Mouse (Mus musculus): ENCODE measurements at regions not wholly inside any gene's neighbourhood (a gene's known extent, or its start where the extent isn't known, plus 50 kb on each side); places are given as distances from the start of the nearest gene placed in this dataset.

DNA sequence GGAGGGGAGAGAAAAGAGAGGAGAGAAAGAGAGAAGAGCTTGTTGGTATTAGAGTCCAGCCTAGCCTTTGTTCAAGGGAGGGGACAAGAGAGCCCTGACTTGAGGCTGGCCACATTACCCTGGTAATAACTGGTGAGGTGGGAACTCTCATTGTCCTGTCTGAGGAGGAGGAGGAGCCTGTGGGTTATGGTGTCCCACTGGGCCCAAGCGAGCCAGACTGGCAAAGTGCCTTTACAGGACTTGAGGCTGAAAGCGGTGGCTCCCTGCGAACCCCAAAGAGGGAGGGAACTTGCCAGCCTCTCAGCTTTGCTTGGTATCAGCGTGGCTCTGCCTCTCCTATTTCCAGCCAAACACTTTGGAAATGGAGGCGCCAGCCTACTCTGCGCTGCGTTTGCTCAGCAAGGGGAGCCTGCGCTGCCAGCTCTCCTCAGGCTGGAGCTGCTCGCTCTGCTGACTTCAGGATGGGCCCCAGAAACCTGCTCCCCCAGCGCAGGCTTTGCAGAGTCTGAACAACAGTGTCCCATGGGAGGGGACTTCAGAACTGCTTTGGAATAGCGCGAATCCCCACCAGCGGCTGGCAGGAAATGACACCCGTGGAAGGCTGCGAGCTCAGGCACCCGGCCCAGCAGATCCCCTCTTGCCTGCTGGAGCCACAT is 66.4 kb upstream of the Pmepa1 start:
- ATAC-seq: no peak
- Histone ChIP-seq H3K4me3 (ENCODE audit: low read depth, low read length) (no peak overlapping the region), H3K36me3 (ENCODE audit: control insufficient read depth, insufficient read depth) (no peaks in the 10 kb centered on the region), H3K4me2 (replicated peaks; ENCODE audit: low read depth) (no peak overlapping the region), H3K27me3 (replicated peaks; ENCODE audit: control insufficient read depth, insufficient read depth, low read length) (no peaks in the 10 kb centered on the region), H3K4me1 (replicated peaks; ENCODE audit: control insufficient read depth, insufficient read depth, low read length) (no peaks in the 10 kb centered on the region), H3K27ac (ENCODE audit: low read depth, low read length) (no peak overlapping the region), H3K9me3 (ENCODE audit: control insufficient read depth) (0 out of 2 replicates have a peak, but pooled peaks cover 4% of the 10 kb centered on the region), H3K9ac (ENCODE audit: low read depth, low read length) (no peak overlapping the region)
- TF ChIP-seq CTCF (IDR thresholded peaks at IDR 0.05; ENCODE audit: low read depth): no peak
- WGBS: 65% methylated on average over 16 of the region's 16 CpGs

- TF ChIP-seq CTCF (IDR thresholded peaks at IDR 0.05; ENCODE audit: low read depth): no peak
- 0 out of 2 replicates have a peak, but pooled peaks cover 4% of the 10 kb centered on the region for H3K9me3 ChIP-seq (ENCODE audit: control insufficient read depth)
- no peak overlapping the region for H3K9ac ChIP-seq (ENCODE audit: low read depth, low read length)
- no peak overlapping the region for H3K4me2 ChIP-seq (replicated peaks; ENCODE audit: low read depth)
- H3K4me3 ChIP-seq (ENCODE audit: low read depth, low read length): no peak overlapping the region
- no peaks in the 10 kb centered on the region for H3K4me1 ChIP-seq (replicated peaks; ENCODE audit: control insufficient read depth, insufficient read depth, low read length)
- no peaks in the 10 kb centered on the region for H3K27me3 ChIP-seq (replicated peaks; ENCODE audit: control insufficient read depth, insufficient read depth, low read length)
- 78% methylated on average over 2 of the region's 2 CpGs for WGBS
- H3K27ac ChIP-seq (ENCODE audit: low read depth, low read length): no peak overlapping the region
- no peaks in the 10 kb centered on the region for H3K36me3 ChIP-seq (ENCODE audit: control insufficient read depth, insufficient read depth)
- ATAC-seq: no peak
Measured at GRCm38 (mm10) chr2:173343665-173344064, 67.3 kb upstream of the Pmepa1 start.

DNA sequence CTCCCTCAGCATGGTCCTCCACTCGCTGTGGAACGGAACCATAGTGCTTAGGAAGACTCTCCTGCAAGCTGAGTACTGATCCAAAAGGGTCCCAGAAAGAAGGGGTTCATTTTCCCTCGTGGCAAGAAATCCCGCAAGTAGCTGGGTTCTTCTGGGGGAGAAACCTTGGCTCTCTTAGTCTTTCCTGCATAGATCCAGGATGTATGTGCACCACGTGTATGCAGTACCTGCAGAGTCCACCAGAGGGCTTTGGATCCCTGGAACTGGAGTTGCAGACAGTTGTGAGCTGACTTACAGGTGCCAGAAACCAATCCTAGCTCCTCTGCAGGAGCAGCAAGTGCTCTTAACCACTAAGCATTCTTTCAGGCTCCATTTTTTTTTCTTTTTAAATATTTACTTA is 67.9 kb upstream of the Pmepa1 start:
- no peaks in the 10 kb centered on the region for H3K4me1 ChIP-seq (replicated peaks; ENCODE audit: control insufficient read depth, insufficient read depth, low read length)
- H3K4me2 ChIP-seq (replicated peaks; ENCODE audit: low read depth): no peak overlapping the region
- 94% methylated on average over 5 of the region's 5 CpGs for WGBS
- H3K9ac ChIP-seq (ENCODE audit: low read depth, low read length): no peak overlapping the region
- ATAC-seq: no peak
- H3K4me3 ChIP-seq (ENCODE audit: low read depth, low read length): no peak overlapping the region
- no peaks in the 10 kb centered on the region for H3K27me3 ChIP-seq (replicated peaks; ENCODE audit: control insufficient read depth, insufficient read depth, low read length)
- H3K36me3 ChIP-seq (ENCODE audit: control insufficient read depth, insufficient read depth): no peaks in the 10 kb centered on the region
- 0 out of 2 replicates have a peak, but pooled peaks cover 4% of the 10 kb centered on the region for H3K9me3 ChIP-seq (ENCODE audit: control insufficient read depth)
- no peak overlapping the region for H3K27ac ChIP-seq (ENCODE audit: low read depth, low read length)
- TF ChIP-seq CTCF (IDR thresholded peaks at IDR 0.05; ENCODE audit: low read depth): peak; percentile 48

GRCm38 (mm10) chr2:173347341-173347740 is 71.0 kb upstream of the Pmepa1 start:
- TF ChIP-seq CTCF (IDR thresholded peaks at IDR 0.05; ENCODE audit: low read depth): no peak
- Histone ChIP-seq H3K9me3 (ENCODE audit: control insufficient read depth) (0 out of 2 replicates have a peak, but pooled peaks cover 4% of the 10 kb centered on the region), H3K36me3 (ENCODE audit: control insufficient read depth, insufficient read depth) (no peaks in the 10 kb centered on the region), H3K4me3 (ENCODE audit: low read depth, low read length) (no peak overlapping the region), H3K27me3 (replicated peaks; ENCODE audit: control insufficient read depth, insufficient read depth, low read length) (no peaks in the 10 kb centered on the region), H3K27ac (ENCODE audit: low read depth, low read length) (no peak overlapping the region), H3K9ac (ENCODE audit: low read depth, low read length) (no peak overlapping the region), H3K4me2 (replicated peaks; ENCODE audit: low read depth) (no peak overlapping the region), H3K4me1 (replicated peaks; ENCODE audit: control insufficient read depth, insufficient read depth, low read length) (no peaks in the 10 kb centered on the region)
- ATAC-seq: no peak
- WGBS: 69% methylated on average over 11 of the region's 11 CpGs

- H3K9ac ChIP-seq (ENCODE audit: low read depth, low read length): no peak overlapping the region
- H3K4me3 ChIP-seq (ENCODE audit: low read depth, low read length): no peak overlapping the region
- H3K27ac ChIP-seq (ENCODE audit: low read depth, low read length): no peak overlapping the region
- H3K4me2 ChIP-seq (replicated peaks; ENCODE audit: low read depth): no peak overlapping the region
- H3K27me3 ChIP-seq (replicated peaks; ENCODE audit: control insufficient read depth, insufficient read depth, low read length): no peaks in the 10 kb centered on the region
- H3K4me1 ChIP-seq (replicated peaks; ENCODE audit: control insufficient read depth, insufficient read depth, low read length): no peaks in the 10 kb centered on the region
- ATAC-seq: no peak
- no peaks in the 10 kb centered on the region for H3K36me3 ChIP-seq (ENCODE audit: control insufficient read depth, insufficient read depth)
- 73% methylated on average over 3 of the region's 3 CpGs for WGBS
- 0 out of 2 replicates have a peak, but pooled peaks cover 4% of the 10 kb centered on the region for H3K9me3 ChIP-seq (ENCODE audit: control insufficient read depth)
- no peak for TF ChIP-seq CTCF (IDR thresholded peaks at IDR 0.05; ENCODE audit: low read depth)
Measured at GRCm38 (mm10) chr2:173348757-173349156, 72.4 kb upstream of the Pmepa1 start.

DNA sequence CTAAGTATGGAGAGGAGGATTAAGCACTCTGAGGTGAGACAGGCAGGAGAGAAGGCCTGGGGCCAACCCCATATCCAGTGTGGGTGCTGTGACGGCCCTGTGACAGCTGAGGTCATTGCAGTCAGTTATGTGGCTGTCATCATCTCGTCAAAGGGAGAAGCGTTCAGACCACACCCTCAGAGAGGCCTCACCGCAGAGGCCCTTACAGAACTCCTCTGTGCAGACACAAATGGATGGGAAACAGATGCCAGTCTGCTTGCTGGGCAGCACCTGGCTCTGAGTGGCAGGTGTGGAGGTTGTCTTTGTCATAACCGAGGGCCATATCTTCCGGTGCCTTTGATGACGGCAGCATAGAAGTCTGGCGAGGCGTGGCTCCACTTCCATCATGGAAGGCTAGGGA is 73.2 kb upstream of the Pmepa1 start:
- Histone ChIP-seq H3K9me3 (ENCODE audit: control insufficient read depth) (0 out of 2 replicates have a peak, but pooled peaks cover under 1% of the 10 kb centered on the region), H3K4me2 (replicated peaks; ENCODE audit: low read depth) (no peak overlapping the region), H3K27me3 (replicated peaks; ENCODE audit: control insufficient read depth, insufficient read depth, low read length) (no peaks in the 10 kb centered on the region), H3K36me3 (ENCODE audit: control insufficient read depth, insufficient read depth) (no peaks in the 10 kb centered on the region), H3K4me1 (replicated peaks; ENCODE audit: control insufficient read depth, insufficient read depth, low read length) (no peaks in the 10 kb centered on the region), H3K27ac (ENCODE audit: low read depth, low read length) (no peak overlapping the region), H3K9ac (ENCODE audit: low read depth, low read length) (no peak overlapping the region), H3K4me3 (ENCODE audit: low read depth, low read length) (no peak overlapping the region)
- no peak for TF ChIP-seq CTCF (IDR thresholded peaks at IDR 0.05; ENCODE audit: low read depth)
- 56% methylated on average over 9 of the region's 9 CpGs for WGBS
- peak; percentile 31; the same call in 1 of the 2 replicates for ATAC-seq
